13 mouse cellular contexts compared by ENCODE assay signal in the genomic region with DNA sequence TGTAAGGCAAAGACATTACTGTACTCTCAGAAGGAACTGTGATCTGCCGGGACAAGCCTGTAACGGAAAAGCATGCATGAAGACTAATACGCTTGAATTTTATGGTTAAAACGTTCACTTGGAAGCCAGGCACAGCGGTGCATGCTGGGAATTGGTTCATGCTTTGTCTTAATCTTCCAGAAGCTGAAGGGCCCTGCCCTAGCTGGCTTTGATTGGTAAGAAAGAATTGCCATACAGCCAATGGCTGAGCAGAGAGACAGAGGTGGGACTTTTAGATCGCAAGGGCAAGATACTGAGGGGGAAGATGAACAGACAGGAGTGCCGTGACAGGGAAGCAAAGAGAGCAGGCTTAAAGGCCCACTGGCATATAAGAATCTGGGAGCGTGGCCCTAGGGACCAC. TPM values are rescaled to one million over a fixed set of nuclear protein-coding genes. Genes with fewer than 3 reads are reported as not detected.
DNase-seq lines count a peak whose midpoint lies in the region; ATAC-seq and TF ChIP-seq lines count a peak whose summit lies in the region.
"Had no signal": no experiment of that assay in that cellular context is flagged by ENCODE, and none has a peak within 500 bp of the region (broad histone marks: within the 10 kb centered on the region; RNA-seq: fewer than 3 reads in every experiment).

No protein-coding gene starts in this region.

- no peak for TF ChIP-seq CTCF in stomach, postnatal 0 days (IDR thresholded peaks at IDR 0.05; ENCODE audit: low read depth)

- H3K27ac ChIP-seq in midbrain, embryonic 16.5 days (ENCODE audit: low read length) = no peak overlapping the region
- H3K27ac ChIP-seq in midbrain, embryonic 10.5 days (replicated peaks) = no peak overlapping the region
- no peak overlapping the region for H3K27ac ChIP-seq in limb, embryonic 15.5 days
- H3K27ac ChIP-seq in stomach, postnatal 0 days (replicated peaks) = no peak overlapping the region
- H3K27ac ChIP-seq: layer of hippocampus, adult 2 months; limb, embryonic 12.5 days had no signal

- no peak overlapping the region for H3K9ac ChIP-seq in midbrain, embryonic 16.5 days (ENCODE audit: low read depth, low read length)
- H3K9ac ChIP-seq in limb, embryonic 15.5 days = no peak overlapping the region
- H3K9ac ChIP-seq in stomach, postnatal 0 days (ENCODE audit: low read length) = no peak overlapping the region
- H3K9ac ChIP-seq: limb, embryonic 12.5 days had no signal

- 63% methylated on average over 8 of the region's 8 CpGs for WGBS in midbrain, embryonic 16.5 days
- WGBS in midbrain, embryonic 10.5 days = 73% methylated on average over 8 of the region's 8 CpGs
- 40% methylated on average over 8 of the region's 8 CpGs for WGBS in limb, embryonic 15.5 days
- WGBS in stomach, postnatal 0 days = 58% methylated on average over 8 of the region's 8 CpGs

- H3K4me3 ChIP-seq in midbrain, embryonic 16.5 days (ENCODE audit: low read depth, low read length) = no peak overlapping the region
- no peak overlapping the region for H3K4me3 ChIP-seq in midbrain, embryonic 10.5 days
- H3K4me3 ChIP-seq in limb, embryonic 15.5 days = no peak overlapping the region
- no peak overlapping the region for H3K4me3 ChIP-seq in stomach, postnatal 0 days (ENCODE audit: low read depth, low read length)
- H3K4me3 ChIP-seq: layer of hippocampus, adult 2 months; limb, embryonic 12.5 days had no signal

- H3K36me3 ChIP-seq in midbrain, embryonic 16.5 days (ENCODE audit: control insufficient read depth, insufficient read depth, low read length) = no peaks in the 10 kb centered on the region
- H3K36me3 ChIP-seq in midbrain, embryonic 10.5 days = no peaks in the 10 kb centered on the region
- no peaks in the 10 kb centered on the region for H3K36me3 ChIP-seq in limb, embryonic 15.5 days
- no peaks in the 10 kb centered on the region for H3K36me3 ChIP-seq in stomach, postnatal 0 days (ENCODE audit: control insufficient read depth, insufficient read depth, low read length)
- H3K36me3 ChIP-seq: limb, embryonic 12.5 days had no signal

- no peaks in the 10 kb centered on the region for H3K9me3 ChIP-seq in midbrain, embryonic 16.5 days (replicated peaks; ENCODE audit: control insufficient read depth, low read length, poor library complexity, severe bottlenecking)
- H3K9me3 ChIP-seq in midbrain, embryonic 10.5 days (replicated peaks) = no peaks in the 10 kb centered on the region
- no peaks in the 10 kb centered on the region for H3K9me3 ChIP-seq in limb, embryonic 15.5 days
- H3K9me3 ChIP-seq in stomach, postnatal 0 days (ENCODE audit: control insufficient read depth, low read length) = no peaks in the 10 kb centered on the region
- H3K9me3 ChIP-seq: limb, embryonic 12.5 days had no signal

- peak; percentile 43 for DNase-seq in heart, adult 11 months
- no peak for DNase-seq in heart, adult 18-20 months
- no peak for DNase-seq in midbrain, embryonic 10.5 days (ENCODE audit: low spot score)
- peak; percentile 22 for DNase-seq in embryo, embryonic 10.5 days (ENCODE audit: low spot score)
- no peak for DNase-seq in stomach, postnatal 0 days (ENCODE audit: low spot score)
- DNase-seq: spleen, adult 18-20 months had no signal

- no peak for TF ChIP-seq EP300 in stomach, postnatal 0 days (optimal IDR thresholded peaks at IDR 0.05)

- H3K4me1 ChIP-seq in midbrain, embryonic 16.5 days (ENCODE audit: control insufficient read depth, insufficient read depth, low read length) = no peaks in the 10 kb centered on the region
- H3K4me1 ChIP-seq in midbrain, embryonic 10.5 days = 0 out of 2 replicates have a peak, but pooled peaks cover 4% of the 10 kb centered on the region
- H3K4me1 ChIP-seq in limb, embryonic 15.5 days = 0 out of 2 replicates have a peak, but pooled peaks cover 5% of the 10 kb centered on the region
- H3K4me1 ChIP-seq in stomach, postnatal 0 days (replicated peaks; ENCODE audit: control insufficient read depth, insufficient read depth) = no peaks in the 10 kb centered on the region

- ATAC-seq in midbrain, embryonic 16.5 days = 0 out of 2 replicates have a peak, but pooled peaks have one; percentile 28
- 0 out of 2 replicates have a peak, but pooled peaks have one; percentile 48 for ATAC-seq in limb, embryonic 15.5 days (ENCODE audit: insufficient number of reproducible peaks, low FRiP score, low TSS enrichment, low read depth)
- no peak for ATAC-seq in stomach, postnatal 0 days (ENCODE audit: low FRiP score, low TSS enrichment)
- ATAC-seq: activated CD4-positive, CD25-positive, alpha-beta regulatory T cell, adult 4 months; lung, postnatal 0 days had no signal

- H3K27me3 ChIP-seq in midbrain, embryonic 16.5 days (ENCODE audit: control insufficient read depth, insufficient read depth, low read depth, low read length) = no peaks in the 10 kb centered on the region
- H3K27me3 ChIP-seq in midbrain, embryonic 10.5 days (ENCODE audit: low read depth, poor library complexity, severe bottlenecking) = no peaks in the 10 kb centered on the region
- no peaks in the 10 kb centered on the region for H3K27me3 ChIP-seq in limb, embryonic 15.5 days
- H3K27me3 ChIP-seq in stomach, postnatal 0 days (ENCODE audit: control insufficient read depth, insufficient read depth, low read length) = no peaks in the 10 kb centered on the region

- peak overlapping the region; percentile 35 for H3K4me2 ChIP-seq in midbrain, embryonic 16.5 days (ENCODE audit: low read length)
- 0 out of 2 replicates have a peak overlapping the region, but pooled peaks have one; percentile 10 for H3K4me2 ChIP-seq in limb, embryonic 15.5 days
- no peak overlapping the region for H3K4me2 ChIP-seq in stomach, postnatal 0 days (replicated peaks; ENCODE audit: low read depth)
- H3K4me2 ChIP-seq: heart, embryonic 11.5 days; limb, embryonic 12.5 days had no signal

RNA-seq across cellular contexts. Expression of gene Dnah14, which starts 6.8 kb away (rescaled TPM):
- not detected for total RNA-seq in heart, adult 18-20 months (2021)
- 0.36 and 0.50 TPM in 2 replicates for polyA plus RNA-seq in midbrain, embryonic 16.5 days (2015; fragmentation: Nextera tagmentation; extraction: Ambion mirVana)
- 1.9 and 2.1 TPM in 2 replicates for polyA plus RNA-seq in midbrain, embryonic 10.5 days (2016; fragmentation: Nextera tagmentation; extraction: Ambion mirVana)
- polyA plus RNA-seq in limb, embryonic 15.5 days (2015; fragmentation: Nextera tagmentation; extraction: Ambion mirVana) = 1.4 and 1.6 TPM in 2 replicates
- polyA plus RNA-seq in stomach, postnatal 0 days (2015; fragmentation: Nextera tagmentation; extraction: Ambion mirVana) = 0.85 and 1.2 TPM in 2 replicates

Comparison
In these comparisons a context has a peak if more than half of its experiments do, and no peak if none do; other contexts are left out.
1. DNase-seq: peak in heart, adult 11 months (single experiment) and embryo, embryonic 10.5 days (single experiment); none in heart, adult 18-20 months (0 of 2), midbrain, embryonic 10.5 days (single experiment) and stomach, postnatal 0 days (single experiment).